Mouse (Mus musculus) forebrain, postnatal 0 days (tissue): Measurements from ENCODE around the gene Olfr47. TPM values are rescaled to one million over a fixed set of nuclear protein-coding genes. Genes with fewer than 3 reads are reported as not detected.

Source experiments
- ATAC-seq: fragments of 200-750 bp; cut with Nextera tagmentation; 2 replicates; pipeline ENCODE4 v1.8.0; 2017; ENCODE audit warnings: mild to moderate bottlenecking, moderate library complexity
- DNase-seq: peaks from one replicate; pipeline ENCODE4 v3.0.0-alpha.2; 2015
- H3K27ac ChIP-seq: fragments of 300-500 bp; sonication (generic); 2 replicates; pipeline ENCODE4 v1.5.1; 2014; ENCODE audit warnings: low read depth, mild to moderate bottlenecking, antibody characterized with exemption, low read length, moderate library complexity, mixed read lengths
- H3K27me3 ChIP-seq: fragments of 300-500 bp; sonication (generic); 2 replicates; pipeline ENCODE4 v1.6.1; 2014; ENCODE audit warnings: mild to moderate bottlenecking, low read length, mixed read lengths; ENCODE audit not compliant: insufficient read depth
- H3K36me3 ChIP-seq: fragments of 300-500 bp; sonication (generic); 2 replicates; pipeline ENCODE4 v1.6.1; 2014; ENCODE audit warnings: mild to moderate bottlenecking, moderate library complexity; ENCODE audit not compliant: insufficient read depth
- H3K4me1 ChIP-seq: fragments of 300-500 bp; sonication (generic); 2 replicates; pipeline ENCODE4 v1.6.1; 2014; ENCODE audit warnings: antibody characterized with exemption; ENCODE audit not compliant: insufficient read depth
- H3K4me2 ChIP-seq: fragments of 300-500 bp; sonication (generic); 2 replicates; pipeline ENCODE4 v1.6.1; 2014; ENCODE audit warnings: low read depth, mild to moderate bottlenecking, moderate library complexity
- H3K4me3 ChIP-seq: fragments of 300-500 bp; sonication (generic); 2 replicates; pipeline ENCODE4 v1.5.1; 2014; ENCODE audit warnings: low read depth, low read length, mixed read lengths
- H3K9ac ChIP-seq: fragments of 300-500 bp; sonication (generic); 2 replicates; pipeline ENCODE4 v1.6.1; 2014; ENCODE audit warnings: mild to moderate bottlenecking
- H3K9me3 ChIP-seq: fragments of 300-500 bp; sonication (generic); 2 replicates; pipeline ENCODE4 v1.6.1; 2016; ENCODE audit warnings: low read length
- CTCF ChIP-seq: sonication (generic); IDR thresholded peaks from 2 replicates; pipeline ENCODE4 v1.5.1; 2016; ENCODE audit warnings: antibody characterized with exemption, control low read depth, low read depth
- WGBS: fragments of 180-500 bp; shearing (Covaris S2); extraction: QIAGEN DNeasy Blood & Tissue Kit; methylation state at CpG from one replicate; pipeline ENCODE4 v1.1.7; 2014; 5-methylcytosine and 5-hydroxymethylcytosine counted together
- polyA plus RNA-seq: library from polyadenylated mRNA; unstranded; fragments of >200 nt; fragmentation: Nextera tagmentation; extraction: Ambion mirVana; gene quantifications from 2 replicates; pipeline ENCODE4 v1.2.1, GENCODE M21; 2015
- total RNA-seq: library from RNA; depleted of rRNA; stranded (reverse); fragments of >200 nt; gene quantifications from 2 replicates; pipeline ENCODE4 v1.2.3, GENCODE M21; 2014; rRNA removed

Gene Olfr47
- total and polyA plus RNA-seq, 2 experiments from 2014 or later, result not detected

DNA sequence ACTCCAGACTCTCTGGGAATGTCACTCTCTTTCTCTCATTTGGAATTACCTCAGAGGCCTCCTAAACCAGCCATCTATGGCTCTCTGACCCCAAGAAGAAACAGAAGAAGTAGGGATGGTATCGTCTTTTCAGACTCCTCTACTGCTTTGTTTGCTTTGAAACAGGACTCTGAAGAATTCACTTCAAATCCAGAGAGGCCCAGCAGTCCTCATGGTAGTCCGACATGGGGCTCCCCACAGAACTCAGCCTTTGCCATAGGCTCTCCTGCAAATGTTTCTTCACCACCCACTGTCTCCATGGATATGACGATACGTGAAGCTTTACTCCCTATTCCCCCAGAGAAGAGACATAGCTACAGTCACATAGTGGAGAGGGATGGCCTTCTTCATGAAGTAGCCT, 42.8 kb downstream of the Olfr47 start:
- no peaks in the 10 kb centered on the region for H3K4me1 ChIP-seq
- no peak overlapping the region for H3K4me3 ChIP-seq
- no peak for TF ChIP-seq CTCF
- H3K9me3 ChIP-seq, result no peaks in the 10 kb centered on the region
- no peaks in the 10 kb centered on the region for H3K36me3 ChIP-seq
- H3K4me2 ChIP-seq, result no peak overlapping the region
- DNase-seq (no peak), ATAC-seq (no peak)
- H3K27me3 ChIP-seq, result no peaks in the 10 kb centered on the region
- no peak overlapping the region for H3K9ac ChIP-seq
- no peak overlapping the region for H3K27ac ChIP-seq
- 88% methylated on average over 4 of the region's 4 CpGs for WGBS

DNA sequence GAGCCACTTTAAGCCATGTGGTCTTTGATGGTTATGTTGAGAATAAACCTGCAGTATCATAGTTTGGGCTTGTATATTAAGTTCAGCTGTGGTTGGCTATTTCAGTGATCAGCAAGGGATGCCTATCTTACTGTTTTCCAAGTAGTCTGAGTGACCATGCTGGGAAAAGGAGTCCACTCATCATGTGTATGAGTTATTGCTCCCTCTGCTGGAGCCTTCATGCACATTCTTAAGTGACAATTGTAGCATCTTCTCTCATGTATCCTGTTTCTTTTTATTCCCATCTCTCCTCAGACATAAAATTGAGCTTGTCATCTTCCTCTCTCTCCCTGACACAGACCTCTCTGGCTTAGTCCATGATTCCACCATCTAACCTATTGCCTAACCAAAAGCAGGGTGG, 46.9 kb downstream of the Olfr47 start:
- DNase-seq, result no peak

DNA sequence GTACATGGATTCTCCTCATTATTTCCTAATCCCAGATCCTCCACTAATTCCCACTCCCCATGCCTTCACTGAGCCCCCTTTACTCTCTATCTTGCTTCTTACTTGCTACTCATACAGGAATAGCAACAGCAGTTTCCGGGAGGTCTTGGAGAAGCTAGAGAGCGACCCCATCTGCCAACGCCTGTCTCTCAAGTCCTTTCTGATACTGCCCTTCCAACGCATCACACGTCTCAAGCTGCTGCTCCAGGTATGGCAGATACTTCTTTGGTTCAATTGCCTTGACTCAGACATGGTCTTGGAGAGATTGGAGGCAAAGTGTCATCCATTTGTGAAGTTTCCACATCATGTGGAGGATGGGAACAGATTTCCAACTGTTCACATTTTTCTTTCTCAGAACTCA, 49.2 kb downstream of the Olfr47 start:
- H3K4me3 ChIP-seq, result no peak overlapping the region
- H3K9me3 ChIP-seq, result no peaks in the 10 kb centered on the region
- ATAC-seq (no peak), DNase-seq (no peak)
- H3K9ac ChIP-seq, result no peak overlapping the region
- H3K36me3 ChIP-seq, result no peaks in the 10 kb centered on the region
- no peak overlapping the region for H3K4me2 ChIP-seq
- no peaks in the 10 kb centered on the region for H3K4me1 ChIP-seq
- H3K27ac ChIP-seq, result no peak overlapping the region
- WGBS, result 97% methylated on average over 5 of the region's 5 CpGs
- no peak for TF ChIP-seq CTCF
- H3K27me3 ChIP-seq, result no peaks in the 10 kb centered on the region

More for the DNA sequence above, 46.9 kb downstream of the Olfr47 start:
- Histone ChIP-seq H3K36me3 (no peaks in the 10 kb centered on the region), H3K9ac (no peak overlapping the region), H3K9me3 (no peaks in the 10 kb centered on the region), H3K4me2 (no peak overlapping the region), H3K27ac (no peak overlapping the region), H3K4me3 (no peak overlapping the region), H3K27me3 (no peaks in the 10 kb centered on the region), H3K4me1 (no peaks in the 10 kb centered on the region)
- TF ChIP-seq CTCF, result peak; percentile 49
- ATAC-seq, result no peak

Other genes starting within 250 kb of the Olfr47 start
- not detected in 2 replicates for gene Olfr441, start 125.2 kb upstream of the Olfr47 start, total RNA-seq
- gene Olfr441, start 125.2 kb upstream of the Olfr47 start, polyA plus RNA-seq, result not detected in 2 replicates
- 0.15 and 0.19 TPM in 2 replicates for gene Olfr237-ps1, start 85.0 kb upstream of the Olfr47 start, total RNA-seq
- not detected in 2 replicates for gene Olfr237-ps1, start 85.0 kb upstream of the Olfr47 start, polyA plus RNA-seq
- not detected in 2 replicates for gene Olfr437, start 68.2 kb upstream of the Olfr47 start, total RNA-seq
- not detected in 2 replicates for gene Olfr437, start 68.2 kb upstream of the Olfr47 start, polyA plus RNA-seq
- not detected in 2 replicates for gene Olfr13, start 59.4 kb upstream of the Olfr47 start, total RNA-seq
- gene Olfr13, start 59.4 kb upstream of the Olfr47 start, polyA plus RNA-seq, result not detected in 2 replicates
- not detected in 2 replicates for gene Olfr435, start 34.4 kb upstream of the Olfr47 start, total RNA-seq
- not detected in 2 replicates for gene Olfr435, start 34.4 kb upstream of the Olfr47 start, polyA plus RNA-seq
- gene Olfr434, start 18.5 kb upstream of the Olfr47 start, total RNA-seq, result not detected in 2 replicates
- not detected in 2 replicates for gene Olfr434, start 18.5 kb upstream of the Olfr47 start, polyA plus RNA-seq
- gene Arhgef5, start 34.1 kb downstream of the Olfr47 start, total RNA-seq, result 2.3 and 3.3 TPM in 2 replicates
- 1.3 and 1.6 TPM in 2 replicates for gene Arhgef5, start 34.1 kb downstream of the Olfr47 start, polyA plus RNA-seq
- gene Nobox, start 78.0 kb downstream of the Olfr47 start, total RNA-seq, result not detected in 2 replicates
- 0.12 TPM in 1 of 2 replicates, not detected in the other for gene Nobox, start 78.0 kb downstream of the Olfr47 start, polyA plus RNA-seq